Mouse (Mus musculus): ENCODE measurements around the gene Mrpl17.
"Not testable (repeated sequence)": the region's sequence is repeated elsewhere in the genome, so short reads cannot be mapped to it uniquely, and the experiment has no call there.

The Mrpl17 gene

GRCm38 (mm10) chr7:105810877-105811489 lies at the start of gene Mrpl17:
Gene Mrpl17, minus strand, starts transcription at chr7:105811099.
- peak; percentile 100 for DNase-seq (ENCODE audit: extremely low spot score)

- DNase-seq (ENCODE audit: extremely low spot score): not testable (repeated sequence)
Measured at GRCm38 (mm10) chr7:105855718-105856560, 45.0 kb upstream of the Mrpl17 start.

GRCm38 (mm10) chr7:105824281-105824680 lies 13.4 kb upstream of the Mrpl17 start:
- no peak for DNase-seq (ENCODE audit: extremely low spot score)

GRCm38 (mm10) chr7:105818483-105818882 lies 7.6 kb upstream of the Mrpl17 start:
- no peak for DNase-seq (ENCODE audit: extremely low spot score)

- no peak for DNase-seq (ENCODE audit: extremely low spot score)
Measured at GRCm38 (mm10) chr7:105816736-105817135, 5.8 kb upstream of the Mrpl17 start.

GRCm38 (mm10) chr7:105813326-105813725 lies 2.4 kb upstream of the Mrpl17 start:
- no peak for DNase-seq (ENCODE audit: extremely low spot score)

GRCm38 (mm10) chr7:105812566-105812965 lies 1.7 kb upstream of the Mrpl17 start:
- DNase-seq (ENCODE audit: extremely low spot score): no peak

GRCm38 (mm10) chr7:105811516-105811915 lies 617 bp upstream of the Mrpl17 start:
- DNase-seq (ENCODE audit: extremely low spot score): no peak

GRCm38 (mm10) chr7:105810280-105810876 lies 521 bp downstream of the Mrpl17 start:
- DNase-seq (ENCODE audit: extremely low spot score): no peak

GRCm38 (mm10) chr7:105809836-105810235 lies 1.1 kb downstream of the Mrpl17 start:
- no peak for DNase-seq (ENCODE audit: extremely low spot score)

- no peak for DNase-seq (ENCODE audit: extremely low spot score)
Measured at GRCm38 (mm10) chr7:105808385-105808784, 2.5 kb downstream of the Mrpl17 start.

- no peak for DNase-seq (ENCODE audit: extremely low spot score)
Measured at GRCm38 (mm10) chr7:105806716-105807115, 4.2 kb downstream of the Mrpl17 start.

- DNase-seq (ENCODE audit: extremely low spot score): no peak
Measured at GRCm38 (mm10) chr7:105806125-105806524, 4.8 kb downstream of the Mrpl17 start.

GRCm38 (mm10) chr7:105803428-105803827 lies 7.5 kb downstream of the Mrpl17 start:
- DNase-seq (ENCODE audit: extremely low spot score): no peak

GRCm38 (mm10) chr7:105802771-105803170 lies 8.1 kb downstream of the Mrpl17 start:
- no peak for DNase-seq (ENCODE audit: extremely low spot score)

- DNase-seq (ENCODE audit: extremely low spot score): no peak
Measured at GRCm38 (mm10) chr7:105802312-105802711, 8.6 kb downstream of the Mrpl17 start.

GRCm38 (mm10) chr7:105796972-105797371 lies 13.9 kb downstream of the Mrpl17 start:
- DNase-seq (ENCODE audit: extremely low spot score): no peak

- DNase-seq (ENCODE audit: extremely low spot score): no peak
Measured at GRCm38 (mm10) chr7:105795759-105796366, 15.0 kb downstream of the Mrpl17 start.

GRCm38 (mm10) chr7:105793701-105794100 lies 17.2 kb downstream of the Mrpl17 start:
- no peak for DNase-seq (ENCODE audit: extremely low spot score)

- DNase-seq (ENCODE audit: extremely low spot score): no peak
Measured at GRCm38 (mm10) chr7:105791147-105791546, 19.8 kb downstream of the Mrpl17 start.

- peak; percentile 64 for DNase-seq (ENCODE audit: extremely low spot score)
Measured at GRCm38 (mm10) chr7:105787285-105788140, 23.4 kb downstream of the Mrpl17 start, which contains the start of gene Dchs1. Gene Dchs1, minus strand, starts transcription at chr7:105787654.
